Mouse (Mus musculus): ENCODE measurements around the gene Gk5. TPM values are rescaled to one million over a fixed set of nuclear protein-coding genes. Genes with fewer than 3 reads are reported as not detected.

Gene Gk5
- total and polyA plus RNA-seq, 3 experiments, result 2.0 to 2.4 (median 2.2) TPM

GRCm38 (mm10) chr9:96160767-96161166 is 41.6 kb downstream of the Gk5 start:
- Histone ChIP-seq H3K36me3 (replicated peaks in 1 of 2; ENCODE audit: control insufficient read depth in 1 of 2, insufficient read depth in 1 of 2, low read length in 1 of 2) (no peaks in the 10 kb centered on the region), H3K9me3 (replicated peaks; ENCODE audit: low read length) (no peaks in the 10 kb centered on the region), H3K4me3 (replicated peaks in 1 of 3; ENCODE audit: low read depth in 2 of 3, low read length in 2 of 3, poor library complexity in 1 of 3) (no peak overlapping the region), H3K4me1 (ENCODE audit: control insufficient read depth in 1 of 2, insufficient read depth in 2 of 2) (no peaks in the 10 kb centered on the region), H3K4me2 (ENCODE audit: insufficient read depth, low read depth, poor library complexity, severe bottlenecking) (no peak overlapping the region), H3K27ac (ENCODE audit: insufficient read depth, low read depth) (no peak overlapping the region), H3K27me3 (replicated peaks) (no peaks in the 10 kb centered on the region), H3K79me2 (replicated peaks; ENCODE audit: control insufficient read depth, extremely low read depth, insufficient read depth, poor library complexity, severe bottlenecking) (no peaks in the 10 kb centered on the region), H3K9ac (ENCODE audit: insufficient read depth, low read depth) (no peak overlapping the region)
- no peak for DNase-seq (ENCODE audit: extremely low read depth)
- dilution Hi-C loops (cut with MboI; ENCODE audit: extremely low pct_ligation_motif_present, extremely low pct_unique_long_range_greater_than_20kb, low sequenced_read_pairs) (no loop called here), in situ Hi-C loops (cut with MboI; ENCODE audit: low pct_ligation_motif_present, low pct_unique_long_range_greater_than_20kb, low sequenced_read_pairs) (no loop called here)
- TF ChIP-seq MAX (IDR thresholded peaks at IDR 0.05; ENCODE audit: low read length) (no peak), BHLHE40 (IDR thresholded peaks at IDR 0.05; ENCODE audit: low read depth, low read length) (no peak), JUND (conservative IDR thresholded peaks at IDR 0.05; ENCODE audit: low read depth, low read length) (no peak), MXI1 (IDR thresholded peaks at IDR 0.05; ENCODE audit: low read depth, low read length) (no peak), PAX5 (IDR thresholded peaks at IDR 0.05; ENCODE audit: low read length) (no peak), TCF12 (IDR thresholded peaks at IDR 0.05; ENCODE audit: low read depth, low read length) (no peak), MEF2A (IDR thresholded peaks at IDR 0.05; ENCODE audit: borderline replicate concordance, low read depth, low read length) (no peak), ZC3H11A (IDR thresholded peaks at IDR 0.05; ENCODE audit: low read depth, low read length) (no peak), GABPA (IDR thresholded peaks at IDR 0.05; ENCODE audit: insufficient replicate concordance, low read depth, low read length) (no peak), KAT2A (IDR thresholded peaks at IDR 0.05; ENCODE audit: insufficient replicate concordance, low read length) (no peak), SIN3A (IDR thresholded peaks at IDR 0.05; ENCODE audit: low read length) (no peak), ZKSCAN1 (IDR thresholded peaks at IDR 0.05; ENCODE audit: borderline replicate concordance, low read depth, low read length) (no peak), ETS1 (conservative IDR thresholded peaks at IDR 0.05; ENCODE audit: low read depth, low read length) (no peak), TBP (conservative IDR thresholded peaks at IDR 0.05; ENCODE audit: low read depth, low read length) (no peak), EP300 (IDR thresholded peaks at IDR 0.05; ENCODE audit: low read length) (no peak), MAFK (IDR thresholded peaks at IDR 0.05; ENCODE audit: insufficient replicate concordance, low read length) (no peak), ELF1 (IDR thresholded peaks at IDR 0.05; ENCODE audit: low read depth, low read length) (no peak)

- TF ChIP-seq MEF2A (IDR thresholded peaks at IDR 0.05; ENCODE audit: borderline replicate concordance, low read depth, low read length), result no peak
- no peak for TF ChIP-seq MAZ (IDR thresholded peaks at IDR 0.05; ENCODE audit: low read depth, low read length)
- no peak for TF ChIP-seq MAFK (IDR thresholded peaks at IDR 0.05; ENCODE audit: insufficient replicate concordance, low read length)
- no peak for TF ChIP-seq HCFC1 (IDR thresholded peaks at IDR 0.05; ENCODE audit: low read depth, low read length)
- no peak for TF ChIP-seq UBTF (IDR thresholded peaks at IDR 0.05; ENCODE audit: low read depth, low read length)
- TF ChIP-seq RAD21 (IDR thresholded peaks at IDR 0.05; ENCODE audit: low read depth, low read length), result no peak
- TF ChIP-seq MXI1 (IDR thresholded peaks at IDR 0.05; ENCODE audit: low read depth, low read length), result no peak
- dilution Hi-C loops (cut with MboI; ENCODE audit: extremely low pct_ligation_motif_present, extremely low pct_unique_long_range_greater_than_20kb, low sequenced_read_pairs), result no loop called here
- in situ Hi-C loops (cut with MboI; ENCODE audit: low pct_ligation_motif_present, low pct_unique_long_range_greater_than_20kb, low sequenced_read_pairs), result no loop called here
These were observed 43.3 kb downstream of the Gk5 start for GRCm38 (mm10) chr9:96162421-96162820.

More at GRCm38 (mm10) chr9:96162421-96162820, 43.3 kb downstream of the Gk5 start:
- no peaks in the 10 kb centered on the region for H3K79me2 ChIP-seq (replicated peaks; ENCODE audit: control insufficient read depth, extremely low read depth, insufficient read depth, poor library complexity, severe bottlenecking)
- H3K27ac ChIP-seq (ENCODE audit: insufficient read depth, low read depth), result no peak overlapping the region
- H3K9ac ChIP-seq (ENCODE audit: insufficient read depth, low read depth), result no peak overlapping the region
- DNase-seq (ENCODE audit: extremely low read depth), result no peak
- no peaks in the 10 kb centered on the region for H3K4me1 ChIP-seq (ENCODE audit: control insufficient read depth in 1 of 2, insufficient read depth in 2 of 2)
- H3K36me3 ChIP-seq (replicated peaks in 1 of 2; ENCODE audit: control insufficient read depth in 1 of 2, insufficient read depth in 1 of 2, low read length in 1 of 2), result no peaks in the 10 kb centered on the region
- H3K27me3 ChIP-seq (replicated peaks), result no peaks in the 10 kb centered on the region
- H3K4me2 ChIP-seq (ENCODE audit: insufficient read depth, low read depth, poor library complexity, severe bottlenecking), result no peak overlapping the region
- H3K9me3 ChIP-seq (replicated peaks; ENCODE audit: low read length), result no peaks in the 10 kb centered on the region
- no peak overlapping the region for H3K4me3 ChIP-seq (replicated peaks in 1 of 3; ENCODE audit: low read depth in 2 of 3, low read length in 2 of 3, poor library complexity in 1 of 3)

Data from CH12.LX (cell line).